Mouse (Mus musculus): ENCODE results near the gene Pip5k1a. TPM values are rescaled to one million over a fixed set of nuclear protein-coding genes. Genes with fewer than 3 reads are reported as not detected.
"Not testable (repeated sequence)": the region's sequence is repeated elsewhere in the genome, so short reads cannot be mapped to it uniquely, and the experiment has no call there.

Gene Pip5k1a
- total and polyA plus RNA-seq, 3 experiments, result 18.7 to 49.9 (median 40.8) TPM

- peak; percentile 98 for DNase-seq
Measured at GRCm38 (mm10) chr3:95042166-95042837, 64.4 kb downstream of the Pip5k1a start, which contains the start of gene Psmd4. Psmd4 (minus strand) TSS chr3:95042614.

GRCm38 (mm10) chr3:95041625-95042024 is 65.1 kb downstream of the Pip5k1a start:
- no peak for DNase-seq

GRCm38 (mm10) chr3:95029953-95030352 is 76.8 kb downstream of the Pip5k1a start:
- no peak for DNase-seq

GRCm38 (mm10) chr3:95029291-95029827 is 77.4 kb downstream of the Pip5k1a start:
- not testable (repeated sequence) for DNase-seq

GRCm38 (mm10) chr3:95028603-95029002 is 78.1 kb downstream of the Pip5k1a start:
- no peak for DNase-seq

GRCm38 (mm10) chr3:95027701-95028100 is 79.0 kb downstream of the Pip5k1a start:
- no peak for DNase-seq

- no peak for DNase-seq
Measured at GRCm38 (mm10) chr3:95027057-95027645, 79.6 kb downstream of the Pip5k1a start.

GRCm38 (mm10) chr3:95025202-95025601 is 81.5 kb downstream of the Pip5k1a start:
- DNase-seq, result no peak

GRCm38 (mm10) chr3:95024551-95024950 is 82.2 kb downstream of the Pip5k1a start:
- peak; percentile 43 for DNase-seq

GRCm38 (mm10) chr3:95020956-95021355 is 85.8 kb downstream of the Pip5k1a start:
- not testable (repeated sequence) for DNase-seq

GRCm38 (mm10) chr3:95018741-95019140 is 88.0 kb downstream of the Pip5k1a start:
- DNase-seq, result no peak

- no peak for DNase-seq
Measured at GRCm38 (mm10) chr3:95016532-95017056, 90.1 kb downstream of the Pip5k1a start.

- DNase-seq, result peak; percentile 97
Measured at GRCm38 (mm10) chr3:95015891-95016531, 90.7 kb downstream of the Pip5k1a start.

- peak; percentile 99 for DNase-seq
Measured at GRCm38 (mm10) chr3:95015337-95015872, 91.3 kb downstream of the Pip5k1a start, which contains the start of gene Zfp687. Zfp687 (minus strand) TSS chr3:95015448.

- peak; percentile 76 for DNase-seq
Measured at GRCm38 (mm10) chr3:95014428-95015151, 92.1 kb downstream of the Pip5k1a start.

- DNase-seq, result peak; percentile 42
Measured at GRCm38 (mm10) chr3:95013699-95014427, 92.9 kb downstream of the Pip5k1a start.

- DNase-seq, result no peak
Measured at GRCm38 (mm10) chr3:95012982-95013381, 93.7 kb downstream of the Pip5k1a start.

- no peak for DNase-seq
Measured at GRCm38 (mm10) chr3:95010396-95010795, 96.3 kb downstream of the Pip5k1a start.

All from adrenal gland, adult 2 months (tissue).